Mouse (Mus musculus) liver, embryonic 13.5 days (tissue): ENCODE results near the gene Nek9. TPM values are rescaled to one million over a fixed set of nuclear protein-coding genes. Genes with fewer than 3 reads are reported as not detected.

Experiments used
- ATAC-seq: fragments of 200-750 bp; cut with Nextera tagmentation; 2 replicates; pipeline ENCODE4 v1.8.0; 2017; ENCODE audit warnings: low read depth, mild to moderate bottlenecking, moderate number of reproducible peaks, moderate library complexity
- DNase-seq: peaks from one replicate; pipeline ENCODE4 v3.0.0; 2022
- H3K27ac ChIP-seq: fragments of 300-500 bp; sonication (generic); 2 replicates; pipeline ENCODE4 v1.5.1; 2015; ENCODE audit warnings: moderate library complexity, mild to moderate bottlenecking, inconsistent platforms
- H3K27me3 ChIP-seq: fragments of 300-500 bp; sonication (generic); 2 replicates; pipeline ENCODE4 v1.6.1; 2015; ENCODE audit warnings: mild to moderate bottlenecking, inconsistent platforms
- H3K36me3 ChIP-seq: fragments of 300-500 bp; sonication (generic); 2 replicates; pipeline ENCODE4 v1.6.1; 2015; ENCODE audit warnings: mild to moderate bottlenecking, inconsistent platforms
- H3K4me1 ChIP-seq: fragments of 300-500 bp; sonication (generic); replicated peaks from 2 replicates; pipeline ENCODE4 v1.6.1; 2015; ENCODE audit warnings: inconsistent platforms
- H3K4me2 ChIP-seq: fragments of 300-500 bp; sonication (generic); 2 replicates; pipeline ENCODE4 v1.6.1; 2015; ENCODE audit warnings: inconsistent platforms, mild to moderate bottlenecking, moderate library complexity
- H3K4me3 ChIP-seq: fragments of 300-500 bp; sonication (generic); replicated peaks from 2 replicates; pipeline ENCODE4 v1.5.1; 2015; ENCODE audit warnings: mild to moderate bottlenecking, inconsistent platforms
- H3K9ac ChIP-seq: fragments of 300-500 bp; sonication (generic); 2 replicates; pipeline ENCODE4 v1.6.1; 2015; ENCODE audit warnings: mild to moderate bottlenecking, inconsistent platforms
- H3K9me3 ChIP-seq: fragments of 300-500 bp; sonication (generic); replicated peaks from 2 replicates; pipeline ENCODE4 v1.6.1; 2016; ENCODE audit warnings: inconsistent platforms
- WGBS: fragments of 180-500 bp; shearing (Covaris S2); methylation state at CpG from one replicate; pipeline ENCODE4 v1.1.7; 2015; ENCODE audit not compliant: insufficient replicate concordance; 5-methylcytosine and 5-hydroxymethylcytosine counted together
- polyA plus RNA-seq: library from polyadenylated mRNA; unstranded; fragments of >200 nt; fragmentation: Nextera tagmentation; extraction: Ambion mirVana; gene quantifications from 2 replicates; pipeline ENCODE4 v1.2.1, GENCODE M21; 2015

Gene Nek9
- polyA plus RNA-seq, result 5.0 and 6.1 TPM in 2 replicates

DNA sequence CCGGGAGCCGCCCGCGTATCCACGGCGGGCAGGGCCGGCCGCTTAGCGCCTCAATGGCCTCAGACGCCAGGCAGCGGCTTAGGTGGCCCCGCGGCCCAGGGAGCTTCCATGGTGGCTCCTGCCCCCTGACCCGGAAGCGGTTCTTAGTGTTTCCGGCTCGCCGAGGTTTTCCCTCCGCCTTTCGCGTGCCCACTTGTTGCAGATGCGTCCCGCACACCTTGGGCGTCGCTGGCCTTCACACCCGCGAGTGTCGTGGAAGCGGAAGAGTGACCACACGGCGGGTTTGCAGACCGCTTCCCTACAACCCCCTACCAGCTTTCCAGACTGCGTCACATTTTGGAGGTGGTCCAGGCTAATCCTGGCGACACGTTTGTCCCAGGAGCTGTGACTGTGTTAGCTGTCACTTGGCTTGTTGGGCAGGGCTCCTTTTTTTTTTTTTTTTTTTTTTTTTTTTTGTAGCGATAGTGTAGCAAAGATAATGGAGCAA is at the start of gene Nek9:
Nek9 (minus strand) TSS at position 120 of the 487 bp plus-strand sequence.
- under 1% methylated on average over 36 of the region's 36 CpGs for WGBS

DNA sequence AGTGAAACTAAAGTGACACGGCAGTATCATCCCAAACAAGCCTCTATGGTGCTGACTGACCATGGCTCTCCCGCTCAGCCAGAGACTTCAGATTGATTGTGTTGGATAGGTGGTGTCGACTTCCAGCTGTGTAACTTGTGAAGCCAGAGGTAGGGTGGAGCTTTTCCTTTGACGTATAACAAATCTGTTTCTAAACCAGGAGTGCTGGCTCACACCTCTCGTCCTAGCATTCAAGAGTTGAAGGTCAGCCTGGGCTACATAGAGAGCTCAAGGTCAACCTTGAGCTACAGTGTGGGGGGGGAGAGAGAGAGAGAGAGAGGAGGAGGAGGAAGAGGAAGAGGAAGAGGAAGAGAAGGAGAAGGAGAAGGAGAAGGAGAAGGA is 46.8 kb upstream of the Nek9 start:
- Histone ChIP-seq H3K4me1 (peaks cover 38% of the 10 kb centered on the region), H3K9ac (no peak overlapping the region), H3K27ac (no peak overlapping the region), H3K4me3 (no peak overlapping the region), H3K27me3 (peaks cover 24% of the 10 kb centered on the region), H3K4me2 (no peak overlapping the region), H3K36me3 (no peaks in the 10 kb centered on the region), H3K9me3 (no peaks in the 10 kb centered on the region)
- 45% methylated on average over 5 of the region's 5 CpGs for WGBS
- DNase-seq, result no peak
- no peak for ATAC-seq

More for the DNA sequence above, at the start of gene Nek9:
- peak within 1 kb of the TSS; percentile 97 for H3K9ac ChIP-seq
- H3K4me3 ChIP-seq, result peak within 1 kb of the TSS; percentile 98
- DNase-seq, result peak; percentile 90
- peaks cover 42% of the 10 kb centered on the region for H3K4me1 ChIP-seq
- no peaks in the 10 kb centered on the region for H3K27me3 ChIP-seq
- ATAC-seq, result peak; percentile 86
- H3K9me3 ChIP-seq, result no peaks in the 10 kb centered on the region
- peaks cover 30% of the 10 kb centered on the region for H3K36me3 ChIP-seq
- H3K4me2 ChIP-seq, result peak within 1 kb of the TSS; percentile 83
- peak within 1 kb of the TSS; percentile 94 for H3K27ac ChIP-seq

DNA sequence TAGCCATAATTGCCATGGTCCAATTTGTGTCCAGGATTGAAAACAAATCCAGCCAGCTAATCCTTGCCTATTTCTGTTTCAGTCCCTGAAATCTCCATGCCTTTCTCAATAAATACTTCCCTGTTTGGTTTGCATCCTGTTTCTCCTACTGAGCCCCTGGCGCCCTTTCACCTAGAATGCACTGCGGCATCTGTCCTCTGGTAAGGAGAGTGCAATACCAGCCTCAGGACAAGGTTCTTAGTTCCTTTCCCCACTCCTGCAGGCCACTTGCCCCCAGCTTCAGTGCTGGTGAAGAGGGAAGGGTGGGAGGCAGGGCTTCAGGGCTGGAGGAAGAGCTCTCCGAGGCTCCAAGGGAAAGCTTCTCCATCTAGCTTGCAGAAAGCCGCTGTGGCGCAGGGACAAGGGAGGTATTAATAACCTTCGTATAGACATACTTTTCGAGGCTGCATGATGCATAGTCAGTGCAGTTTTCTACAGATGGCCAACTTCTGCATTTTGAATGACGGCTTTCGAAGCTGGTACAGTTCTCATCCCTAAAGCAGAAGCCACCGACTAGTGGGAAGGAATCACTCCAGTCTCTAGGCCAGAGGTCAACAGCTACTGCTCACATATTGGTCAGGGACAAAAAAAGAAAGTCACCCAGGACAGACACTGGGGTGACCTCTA is 46.3 kb upstream of the Nek9 start:
- Histone ChIP-seq H3K4me2 (no peak overlapping the region), H3K27me3 (peaks cover 24% of the 10 kb centered on the region), H3K9ac (no peak overlapping the region), H3K4me1 (peaks cover 38% of the 10 kb centered on the region), H3K4me3 (no peak overlapping the region), H3K9me3 (no peaks in the 10 kb centered on the region), H3K36me3 (no peaks in the 10 kb centered on the region), H3K27ac (peak overlapping the region; percentile 49; the same call in 1 of the 2 replicates)
- WGBS, result 32% methylated on average over 10 of the region's 10 CpGs
- no peak for ATAC-seq
- DNase-seq, result no peak

DNA sequence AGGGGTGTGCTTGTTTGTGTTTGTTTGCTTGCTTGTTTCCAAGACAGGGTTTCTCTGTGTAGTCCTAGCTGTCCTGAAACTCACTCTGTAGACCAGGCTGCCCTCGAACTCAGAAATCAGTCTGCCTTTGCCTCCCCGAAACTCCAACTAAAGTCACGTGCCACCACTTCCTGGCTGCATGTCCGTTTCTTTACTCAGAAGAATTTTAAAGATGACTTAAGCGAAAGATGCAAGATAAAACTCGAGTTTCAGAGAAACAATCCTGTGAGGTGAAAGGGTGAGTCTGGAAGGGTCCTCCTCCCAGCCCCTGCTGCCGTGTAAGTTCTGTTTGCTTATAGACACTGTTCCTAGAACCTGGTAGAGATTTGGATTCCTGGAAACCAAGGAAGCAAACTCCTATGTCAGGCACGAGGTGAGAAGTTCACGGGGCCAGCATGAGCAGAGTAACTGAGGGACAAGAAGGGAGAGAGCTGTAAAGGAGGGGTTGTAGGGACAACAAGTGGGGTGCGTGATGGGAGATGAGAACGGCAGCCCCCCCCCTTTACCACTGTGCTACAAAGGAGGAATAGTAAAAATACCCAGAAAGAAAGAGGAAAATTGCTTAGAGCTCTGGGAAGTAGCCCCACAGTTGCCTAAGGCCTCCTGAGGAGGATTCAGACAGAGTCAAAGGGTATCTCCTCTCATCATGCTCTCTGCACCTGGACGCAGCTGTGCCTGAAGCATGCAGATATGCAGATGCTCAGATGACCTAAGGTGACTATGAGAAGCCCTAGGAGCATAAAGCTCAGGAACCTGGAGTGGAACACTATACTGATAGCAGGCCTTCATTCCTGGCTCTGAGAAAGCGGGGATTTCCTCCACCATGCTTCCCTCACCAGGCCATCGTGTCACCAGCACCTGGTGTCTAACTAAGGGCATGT is 43.9 kb upstream of the Nek9 start:
- no peak for ATAC-seq
- 38% methylated on average over 14 of the region's 14 CpGs for WGBS

DNA sequence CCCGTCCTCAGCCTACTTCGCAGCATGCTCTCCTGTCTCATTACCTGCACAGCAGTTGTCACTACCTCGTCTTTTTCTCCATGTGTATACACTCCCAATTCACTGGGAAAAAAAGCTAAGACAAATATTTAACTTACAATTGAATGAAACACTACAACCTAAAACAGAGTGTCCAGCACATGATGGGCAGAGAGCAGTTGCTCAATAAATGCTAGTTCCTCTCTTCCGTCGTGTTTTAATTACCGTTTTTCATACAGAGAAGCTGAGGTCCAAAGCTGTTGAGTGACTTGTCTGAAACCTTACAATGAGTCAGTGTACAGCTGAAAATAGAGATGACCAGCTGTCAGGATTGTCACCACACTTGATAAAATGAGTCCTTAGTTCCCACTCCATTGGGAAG is 42.4 kb upstream of the Nek9 start:
- H3K4me2 ChIP-seq, result no peak overlapping the region
- no peaks in the 10 kb centered on the region for H3K36me3 ChIP-seq
- WGBS, result 70% methylated on average over 6 of the region's 6 CpGs
- no peak overlapping the region for H3K27ac ChIP-seq
- H3K4me3 ChIP-seq, result no peak overlapping the region
- peaks cover 15% of the 10 kb centered on the region for H3K27me3 ChIP-seq
- ATAC-seq (no peak), DNase-seq (no peak)
- H3K4me1 ChIP-seq, result peaks cover 19% of the 10 kb centered on the region
- no peaks in the 10 kb centered on the region for H3K9me3 ChIP-seq
- H3K9ac ChIP-seq, result no peak overlapping the region

More for the DNA sequence above, 43.9 kb upstream of the Nek9 start:
- peaks cover 19% of the 10 kb centered on the region for H3K4me1 ChIP-seq
- no peaks in the 10 kb centered on the region for H3K36me3 ChIP-seq
- no peaks in the 10 kb centered on the region for H3K9me3 ChIP-seq
- H3K27me3 ChIP-seq, result peaks cover 24% of the 10 kb centered on the region
- H3K27ac ChIP-seq, result no peak overlapping the region
- no peak for DNase-seq
- H3K9ac ChIP-seq, result no peak overlapping the region
- no peak overlapping the region for H3K4me2 ChIP-seq
- no peak overlapping the region for H3K4me3 ChIP-seq

DNA sequence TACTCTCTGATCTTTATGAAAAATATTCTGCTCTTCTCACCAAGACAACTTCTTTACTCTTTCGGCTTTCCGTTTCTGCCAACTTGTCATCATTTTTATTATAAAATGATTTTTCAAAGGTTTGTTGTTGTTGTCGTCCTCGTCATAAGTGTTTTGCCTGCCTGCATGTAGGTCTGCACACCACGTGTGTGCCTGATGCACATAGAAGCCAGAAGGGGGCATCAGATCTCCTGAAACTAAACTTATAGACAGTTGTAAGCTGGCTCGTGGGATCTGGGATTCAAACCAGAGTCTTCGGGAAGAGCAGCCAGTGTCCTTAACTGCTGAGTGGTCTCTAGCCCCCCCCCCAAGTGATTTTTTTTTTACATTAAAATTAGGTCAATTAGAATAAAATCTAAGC is 41.8 kb upstream of the Nek9 start:
- H3K4me3 ChIP-seq, result no peak overlapping the region
- H3K9ac ChIP-seq, result no peak overlapping the region
- DNase-seq (no peak), ATAC-seq (no peak)
- H3K4me1 ChIP-seq, result peaks cover 19% of the 10 kb centered on the region
- H3K4me2 ChIP-seq, result no peak overlapping the region
- WGBS, result 67% methylated on average over 7 of the region's 7 CpGs
- no peak overlapping the region for H3K27ac ChIP-seq
- no peaks in the 10 kb centered on the region for H3K9me3 ChIP-seq
- no peaks in the 10 kb centered on the region for H3K36me3 ChIP-seq
- H3K27me3 ChIP-seq, result peaks cover 12% of the 10 kb centered on the region; the same call in 1 of the 2 replicates

DNA sequence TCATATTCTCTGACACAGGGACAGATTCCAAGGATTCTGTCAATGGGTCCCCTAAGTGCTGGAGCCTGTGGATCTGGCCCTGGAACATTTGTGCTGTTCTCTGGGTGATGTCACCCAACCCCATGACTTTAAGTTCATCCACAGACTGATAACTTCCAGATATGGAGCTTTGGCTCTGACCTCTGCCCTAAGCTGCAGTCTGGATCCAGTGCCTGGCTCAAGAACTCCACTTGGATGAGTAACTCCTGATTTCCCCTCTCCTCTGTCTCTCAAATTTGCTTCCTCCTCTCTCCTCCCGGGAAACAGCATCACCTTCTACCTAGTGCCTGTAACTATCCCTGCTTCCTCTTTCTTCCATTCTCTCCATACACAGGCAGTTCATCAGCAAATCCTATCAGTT is 41.1 kb upstream of the Nek9 start:
- Histone ChIP-seq H3K9ac (no peak overlapping the region), H3K27me3 (peaks cover 6% of the 10 kb centered on the region; the same call in 1 of the 2 replicates), H3K4me3 (no peak overlapping the region), H3K36me3 (no peaks in the 10 kb centered on the region), H3K9me3 (no peaks in the 10 kb centered on the region), H3K4me2 (no peak overlapping the region), H3K4me1 (peaks cover 18% of the 10 kb centered on the region), H3K27ac (no peak overlapping the region)
- ATAC-seq, result no peak
- WGBS, result 54% methylated on average over 1 of the region's 1 CpGs
- DNase-seq, result no peak

DNA sequence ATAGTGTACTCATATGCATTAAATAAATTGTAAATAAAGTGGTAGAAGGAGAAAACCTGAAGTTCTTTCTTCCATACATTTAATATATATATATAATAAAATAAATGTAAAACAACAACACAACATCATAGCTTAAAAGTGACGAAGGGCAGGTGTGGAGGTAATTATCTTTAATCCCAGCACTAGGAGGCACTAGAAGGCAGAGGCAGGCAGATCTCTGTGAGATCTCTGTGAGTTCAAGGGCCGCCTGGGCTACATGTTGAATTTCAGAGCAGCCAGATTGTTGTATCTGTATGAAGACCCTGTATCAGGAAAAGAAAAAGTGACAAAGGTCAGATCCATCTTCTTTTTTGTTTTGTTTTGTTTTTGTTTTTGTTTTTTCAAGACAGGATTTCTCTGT is 39.1 kb upstream of the Nek9 start:
- 66% methylated on average over 2 of the region's 2 CpGs for WGBS
- Histone ChIP-seq H3K27me3 (no peaks in the 10 kb centered on the region), H3K9ac (no peak overlapping the region)

DNA sequence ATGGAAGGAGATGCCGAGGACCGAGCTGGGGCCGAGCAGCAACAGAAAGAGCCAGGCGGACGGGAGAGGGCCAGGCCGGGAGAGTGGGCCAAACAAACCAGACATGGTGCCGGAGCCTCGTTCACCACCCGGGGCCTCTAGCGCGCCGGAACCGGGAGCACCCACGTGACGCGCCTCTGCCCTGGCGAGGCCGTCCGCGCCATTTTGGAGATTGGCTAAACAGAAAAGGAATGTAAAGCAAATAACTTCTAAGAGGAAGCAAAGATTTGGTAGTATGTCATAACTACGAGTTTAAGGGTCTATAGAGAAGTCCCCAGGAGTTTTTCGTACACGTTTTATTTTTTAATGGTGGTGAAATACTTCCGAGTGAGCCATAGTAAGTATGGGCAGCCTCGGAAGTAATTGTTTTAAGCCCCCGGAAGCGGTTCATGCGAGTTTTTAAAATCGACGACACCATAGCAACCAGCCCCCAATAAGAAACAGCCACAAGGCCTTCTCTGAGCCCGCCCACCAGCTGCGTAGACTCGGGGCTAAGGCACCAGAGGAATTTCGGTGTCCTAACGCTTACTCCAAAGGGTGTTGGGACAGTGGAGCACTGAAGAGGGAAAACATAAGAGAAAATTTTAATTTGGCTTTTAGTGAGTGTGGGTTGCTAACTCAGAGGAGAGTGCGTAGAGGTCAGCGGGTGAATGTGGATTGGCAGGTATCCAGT is 35.6 kb upstream of the Nek9 start, which contains the start of gene Tmed10:
Tmed10 (minus strand) TSS at position 287 of the 712 bp plus-strand sequence.
- Histone ChIP-seq H3K27me3 (no peaks in the 10 kb centered on the region), H3K9me3 (no peaks in the 10 kb centered on the region), H3K27ac (peak within 1 kb of the TSS; percentile 87), H3K9ac (peak within 1 kb of the TSS; percentile 87), H3K4me3 (peak within 1 kb of the TSS; percentile 81), H3K36me3 (no peaks in the 10 kb centered on the region), H3K4me2 (peak within 1 kb of the TSS; percentile 67), H3K4me1 (peaks cover 47% of the 10 kb centered on the region)
- under 1% methylated on average over 37 of the region's 37 CpGs for WGBS
- ATAC-seq (peak; percentile 91), DNase-seq (peak; percentile 82)

More for the DNA sequence above, 39.1 kb upstream of the Nek9 start:
- Histone ChIP-seq H3K36me3 (no peaks in the 10 kb centered on the region), H3K4me1 (peaks cover 24% of the 10 kb centered on the region), H3K4me3 (no peak overlapping the region), H3K4me2 (no peak overlapping the region), H3K9me3 (no peaks in the 10 kb centered on the region), H3K27ac (no peak overlapping the region)
- DNase-seq (no peak), ATAC-seq (no peak)

DNA sequence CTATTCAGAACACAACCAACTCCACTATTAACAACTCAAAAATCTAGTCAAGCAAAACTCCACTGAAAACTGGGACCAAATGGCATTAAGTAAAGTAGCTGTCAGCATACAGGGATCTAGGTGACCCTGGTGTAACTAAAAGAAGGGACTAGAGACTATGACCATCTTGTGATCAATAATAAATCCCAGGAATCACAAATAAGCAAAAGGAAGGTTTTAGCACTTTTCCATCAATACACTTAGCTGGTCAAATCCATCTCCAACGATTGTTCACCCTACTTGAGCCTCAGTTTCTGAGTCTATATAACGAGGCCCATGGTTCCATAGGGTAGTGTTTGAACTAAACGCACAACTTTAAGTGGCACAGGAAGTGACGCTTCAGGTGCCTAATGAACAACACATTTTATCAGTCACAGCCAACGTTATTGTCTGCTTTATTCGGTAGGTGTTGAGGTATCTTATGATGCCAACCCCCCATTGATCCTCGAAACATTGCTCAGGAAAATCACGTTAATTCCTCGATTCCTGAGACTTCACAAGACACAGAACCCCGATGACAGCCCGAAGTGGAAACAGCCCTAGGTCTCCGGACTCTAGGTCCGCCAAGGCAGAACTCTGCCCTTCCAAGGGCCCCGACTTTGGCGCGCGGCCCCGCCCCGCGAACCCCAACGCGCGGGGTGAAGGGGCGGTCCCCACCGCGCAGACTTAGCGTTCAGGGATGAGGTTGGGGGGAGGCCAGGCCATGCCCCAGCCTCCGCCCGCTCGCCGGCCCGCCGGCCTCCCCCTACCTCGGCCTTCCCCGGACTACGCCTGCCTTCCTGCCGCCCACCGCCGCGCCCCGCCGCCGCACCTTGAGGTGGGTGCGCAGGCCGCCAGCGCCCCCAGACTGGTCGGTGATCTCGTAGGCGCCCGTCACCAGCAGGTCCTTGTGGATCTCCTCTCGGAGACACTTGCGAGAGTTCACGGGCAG is 34.7 kb upstream of the Nek9 start:
- under 1% methylated on average over 49 of the region's 53 CpGs for WGBS
- peak; percentile 75 for DNase-seq

More for the DNA sequence above, 34.7 kb upstream of the Nek9 start:
- Histone ChIP-seq H3K27ac (peak overlapping the region; percentile 87), H3K9ac (peak overlapping the region; percentile 87), H3K27me3 (no peaks in the 10 kb centered on the region), H3K4me2 (peak overlapping the region; percentile 67), H3K9me3 (no peaks in the 10 kb centered on the region), H3K4me3 (peak overlapping the region; percentile 81), H3K4me1 (peaks cover 54% of the 10 kb centered on the region), H3K36me3 (no peaks in the 10 kb centered on the region)
- peak; percentile 91 for ATAC-seq
